Mouse (Mus musculus): ENCODE measurements around the gene Frat1. TPM values are rescaled to one million over a fixed set of nuclear protein-coding genes. Genes with fewer than 3 reads are reported as not detected.
"Not testable (repeated sequence)": the region's sequence is repeated elsewhere in the genome, so short reads cannot be mapped to it uniquely, and the experiment has no call there.

The Frat1 gene
- polyA plus RNA-seq, 1 experiment, result not detected

DNA sequence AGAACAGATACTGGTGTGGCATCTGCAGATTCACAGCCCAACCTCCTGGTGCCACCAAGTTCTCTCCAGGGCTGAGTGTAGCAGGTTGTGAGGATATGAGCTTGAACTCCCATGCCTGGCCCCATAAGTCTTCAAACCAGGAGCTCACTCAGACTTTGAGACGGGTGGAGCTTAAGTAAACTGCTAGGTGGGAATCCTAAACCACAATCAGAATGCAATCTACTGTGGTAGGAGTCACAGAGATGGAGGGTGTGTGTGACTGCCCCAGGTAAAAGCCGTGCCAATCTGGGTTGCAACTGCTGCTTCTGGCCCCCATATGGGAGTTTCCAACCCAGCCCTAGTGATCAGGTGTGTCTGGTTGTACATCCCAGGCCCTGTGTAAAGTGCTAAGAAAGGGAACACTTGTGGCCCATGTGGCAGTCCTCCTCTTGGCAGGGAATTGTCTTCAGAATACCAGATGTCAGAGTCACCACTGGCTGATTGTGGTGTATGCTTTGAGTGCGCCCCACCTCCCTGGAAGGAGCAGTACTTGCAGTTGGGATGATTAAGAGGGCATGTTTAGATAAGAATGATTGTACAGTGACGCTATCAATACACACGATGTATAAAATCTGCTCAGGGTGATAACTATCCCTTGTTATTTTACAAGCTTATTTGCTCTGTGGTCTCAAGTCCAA is 27.5 kb downstream of the Frat1 start:
- 95% methylated on average over 5 of the region's 5 CpGs for WGBS
- Histone ChIP-seq H3K27ac (ENCODE audit: insufficient read depth, low read depth, low read length) (no peak overlapping the region), H3K4me1 (ENCODE audit: control insufficient read depth, insufficient read depth, low read length) (no peaks in the 10 kb centered on the region), H3K4me3 (ENCODE audit: insufficient read depth, low read depth, low read length) (no peak overlapping the region)
- no peak for TF ChIP-seq CTCF (IDR thresholded peaks at IDR 0.05; ENCODE audit: insufficient read depth, low read depth, low read length)
- no peak for TF ChIP-seq POLR2A (IDR thresholded peaks at IDR 0.05; ENCODE audit: insufficient read depth, low read depth, low read length)

DNA sequence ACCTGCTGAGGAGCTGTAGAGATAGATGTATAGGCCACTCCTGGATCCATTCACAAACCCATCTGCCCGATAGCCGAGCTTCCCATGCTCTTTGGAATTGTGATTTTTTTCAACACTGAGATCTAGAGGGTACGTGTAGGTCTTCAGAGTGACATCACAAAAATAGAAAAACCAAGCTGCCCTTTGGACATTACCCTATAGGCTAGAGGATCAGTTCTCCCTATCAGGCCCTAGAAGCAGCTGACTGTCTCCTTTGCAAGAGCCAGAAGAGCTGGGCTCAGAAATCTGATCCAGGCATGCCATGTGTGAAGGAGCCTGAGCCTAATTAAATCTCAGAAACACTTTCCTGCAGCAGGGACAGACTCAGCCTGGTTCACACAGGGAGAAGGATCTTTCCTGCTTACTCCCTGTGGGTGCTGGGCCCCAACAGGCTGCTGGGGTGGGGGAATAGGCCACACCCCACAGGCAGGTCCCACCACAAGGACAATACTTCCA is 28.1 kb downstream of the Frat1 start:
- Histone ChIP-seq H3K4me1 (ENCODE audit: control insufficient read depth, insufficient read depth, low read length) (no peaks in the 10 kb centered on the region), H3K27ac (ENCODE audit: insufficient read depth, low read depth, low read length) (no peak overlapping the region), H3K4me3 (ENCODE audit: insufficient read depth, low read depth, low read length) (no peak overlapping the region)
- 93% methylated on average over 3 of the region's 3 CpGs for WGBS
- TF ChIP-seq CTCF (IDR thresholded peaks at IDR 0.05; ENCODE audit: insufficient read depth, low read depth, low read length) (no peak), POLR2A (IDR thresholded peaks at IDR 0.05; ENCODE audit: insufficient read depth, low read depth, low read length) (no peak)

DNA sequence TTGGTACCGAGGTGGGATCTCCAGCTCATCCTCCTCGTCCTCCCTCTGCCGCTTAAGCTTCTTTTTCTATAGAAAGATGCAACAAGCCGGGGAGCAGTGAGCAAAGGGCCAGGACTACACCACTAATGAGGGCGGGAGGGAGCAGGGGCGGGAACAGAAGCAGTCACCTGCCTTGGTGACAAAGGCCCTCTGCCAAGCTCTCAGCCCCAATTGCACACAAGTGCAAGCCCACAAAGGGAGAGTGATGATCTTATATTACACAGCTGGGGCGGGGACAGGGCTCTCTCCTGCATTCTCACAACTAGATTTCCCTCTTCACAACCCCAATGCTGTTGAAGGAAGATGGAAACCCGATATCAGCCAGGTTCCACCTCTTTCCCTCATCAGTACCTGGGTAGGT is 36.9 kb downstream of the Frat1 start:
- no peaks in the 10 kb centered on the region; the same call in 1 of the 2 replicates for H3K4me1 ChIP-seq (ENCODE audit: control insufficient read depth, insufficient read depth, low read length)
- 80% methylated on average over 8 of the region's 8 CpGs for whole genome bisulfite sequencing
- TF ChIP-seq CTCF (IDR thresholded peaks at IDR 0.05; ENCODE audit: insufficient read depth, low read depth, low read length) (no peak), POLR2A (IDR thresholded peaks at IDR 0.05; ENCODE audit: insufficient read depth, low read depth, low read length) (no peak)
- no peak overlapping the region for H3K27ac ChIP-seq (ENCODE audit: insufficient read depth, low read depth, low read length)
- no peak overlapping the region for H3K4me3 ChIP-seq (ENCODE audit: insufficient read depth, low read depth, low read length)

DNA sequence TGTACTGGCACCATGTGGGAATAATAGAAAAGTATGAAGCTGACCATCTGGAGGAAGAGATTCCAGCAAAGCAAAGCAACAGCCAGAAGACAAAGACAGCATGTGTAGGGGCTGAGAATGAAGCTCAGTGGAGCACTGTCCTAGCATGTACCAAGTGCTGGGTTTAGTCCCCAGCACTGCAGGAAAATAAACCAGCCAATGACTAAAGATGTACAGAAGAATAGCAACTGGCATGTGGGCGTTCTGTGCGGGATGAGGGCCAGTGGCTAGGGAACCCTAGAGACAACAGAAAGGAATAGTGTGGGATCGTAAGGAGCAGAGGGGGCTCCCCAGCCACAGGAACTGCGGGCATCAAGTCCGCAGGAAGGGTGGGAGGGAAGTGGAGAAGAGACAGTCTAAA is 39.5 kb downstream of the Frat1 start:
- H3K4me1 ChIP-seq (ENCODE audit: control insufficient read depth, insufficient read depth, low read length), result peaks cover 10% of the 10 kb centered on the region
- H3K27ac ChIP-seq (ENCODE audit: insufficient read depth, low read depth, low read length), result no peak overlapping the region
- no peak overlapping the region for H3K4me3 ChIP-seq (ENCODE audit: insufficient read depth, low read depth, low read length)
- 78% methylated on average over 5 of the region's 5 CpGs for WGBS
- no peak for TF ChIP-seq CTCF (IDR thresholded peaks at IDR 0.05; ENCODE audit: insufficient read depth, low read depth, low read length)
- no peak for TF ChIP-seq POLR2A (IDR thresholded peaks at IDR 0.05; ENCODE audit: insufficient read depth, low read depth, low read length)

DNA sequence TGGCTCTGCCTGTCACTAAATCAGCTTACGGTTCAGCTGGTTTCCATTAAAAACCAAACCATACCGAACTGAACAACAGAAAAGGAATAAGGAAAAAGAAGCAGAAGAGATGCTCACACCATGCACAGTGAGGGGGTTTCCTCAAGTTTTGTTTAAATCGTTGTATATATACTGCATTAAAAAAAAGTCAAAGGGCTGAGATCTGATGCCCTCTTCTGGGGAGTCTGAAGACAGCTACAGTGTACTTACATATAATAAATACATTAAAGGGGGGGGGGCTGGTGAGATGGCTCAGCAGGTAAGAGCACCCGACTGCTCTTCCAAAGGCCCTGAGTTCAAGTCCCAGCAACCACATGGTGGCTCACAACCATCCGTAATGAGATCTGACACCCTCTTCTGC is 40.2 kb downstream of the Frat1 start:
- H3K4me3 ChIP-seq (ENCODE audit: insufficient read depth, low read depth, low read length); H3K27ac ChIP-seq (ENCODE audit: insufficient read depth, low read depth, low read length): not testable (repeated sequence)
- peaks cover 10% of the 10 kb centered on the region for H3K4me1 ChIP-seq (ENCODE audit: control insufficient read depth, insufficient read depth, low read length)
- WGBS, result 43% methylated on average over 5 of the region's 5 CpGs

DNA sequence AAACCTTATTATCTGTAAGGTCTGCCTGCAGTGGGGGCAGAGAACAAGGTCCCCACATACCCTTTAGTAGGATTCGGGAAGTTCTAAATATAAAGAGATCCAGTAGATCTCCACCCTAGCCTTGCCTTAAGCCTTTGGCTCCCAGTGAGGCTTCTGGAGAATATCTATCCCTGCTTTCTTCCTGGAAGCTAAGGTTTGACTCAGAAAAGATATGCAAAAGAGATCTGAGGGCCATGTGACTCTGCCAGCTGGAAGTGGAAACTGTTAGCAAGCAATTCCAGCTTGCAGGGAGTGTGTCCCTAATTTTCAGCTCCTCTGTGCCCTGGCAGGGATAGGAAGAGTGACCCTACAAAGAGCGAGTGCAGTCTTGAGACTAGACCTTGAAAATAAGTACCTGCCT is 42.5 kb downstream of the Frat1 start:
- TF ChIP-seq POLR2A (IDR thresholded peaks at IDR 0.05; ENCODE audit: insufficient read depth, low read depth, low read length), result no peak
- no peak for TF ChIP-seq CTCF (IDR thresholded peaks at IDR 0.05; ENCODE audit: insufficient read depth, low read depth, low read length)
- H3K4me3 ChIP-seq (ENCODE audit: insufficient read depth, low read depth, low read length), result no peak overlapping the region
- WGBS, result 59% methylated on average over 2 of the region's 2 CpGs
- peak overlapping the region; percentile 48; the same call in 1 of the 2 replicates for H3K27ac ChIP-seq (ENCODE audit: insufficient read depth, low read depth, low read length)
- peaks cover 10% of the 10 kb centered on the region for H3K4me1 ChIP-seq (ENCODE audit: control insufficient read depth, insufficient read depth, low read length)

DNA sequence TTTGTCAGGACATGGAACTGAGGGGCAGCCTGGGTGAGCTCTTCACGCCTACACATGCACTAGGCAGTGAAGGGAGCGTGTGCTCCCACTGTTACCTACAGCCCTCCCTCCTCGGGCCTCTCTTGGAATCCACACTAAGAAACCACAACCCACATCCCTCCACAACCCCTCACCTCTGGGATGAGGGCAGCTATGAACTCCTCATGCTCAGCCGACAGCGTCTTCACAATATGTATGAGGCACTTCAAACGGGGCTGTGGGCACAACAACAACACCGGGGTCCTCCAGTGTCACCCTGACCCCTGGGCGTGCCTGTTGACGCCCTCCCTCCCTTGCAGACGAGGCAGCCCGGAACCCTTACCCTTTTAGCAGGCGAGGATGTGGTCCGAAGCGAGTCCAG is 44.6 kb downstream of the Frat1 start:
- Histone ChIP-seq H3K4me1 (ENCODE audit: control insufficient read depth, insufficient read depth, low read length) (peaks cover 10% of the 10 kb centered on the region), H3K4me3 (ENCODE audit: insufficient read depth, low read depth, low read length) (no peak overlapping the region), H3K27ac (ENCODE audit: insufficient read depth, low read depth, low read length) (no peak overlapping the region)
- 95% methylated on average over 14 of the region's 14 CpGs for WGBS
- TF ChIP-seq CTCF (IDR thresholded peaks at IDR 0.05; ENCODE audit: insufficient read depth, low read depth, low read length) (no peak), POLR2A (IDR thresholded peaks at IDR 0.05; ENCODE audit: insufficient read depth, low read depth, low read length) (no peak)

DNA sequence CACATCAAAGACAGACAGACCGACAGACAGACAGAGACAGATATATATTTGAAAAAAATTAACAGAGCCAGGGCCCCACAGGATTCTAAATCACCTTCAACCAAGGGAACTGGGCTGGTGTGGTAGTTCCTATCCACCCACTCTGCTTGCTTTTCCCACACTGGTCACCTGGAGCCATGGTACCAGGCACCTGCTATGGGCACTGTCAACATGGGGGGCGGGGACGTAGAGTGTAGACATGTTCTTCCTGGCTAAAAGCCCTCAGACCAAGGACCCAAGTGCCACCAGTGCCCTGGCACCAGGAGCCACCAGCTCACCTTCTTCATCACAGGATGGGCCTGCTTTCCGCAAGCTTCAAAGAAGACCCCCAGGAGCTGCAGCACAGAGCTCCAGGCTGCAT is 52.1 kb downstream of the Frat1 start:
- WGBS, result 99% methylated on average over 4 of the region's 4 CpGs
- no peak for TF ChIP-seq CTCF (IDR thresholded peaks at IDR 0.05; ENCODE audit: insufficient read depth, low read depth, low read length)
- TF ChIP-seq POLR2A (IDR thresholded peaks at IDR 0.05; ENCODE audit: insufficient read depth, low read depth, low read length), result no peak
- Histone ChIP-seq H3K4me1 (ENCODE audit: control insufficient read depth, insufficient read depth, low read length) (no peaks in the 10 kb centered on the region), H3K4me3 (ENCODE audit: insufficient read depth, low read depth, low read length) (no peak overlapping the region), H3K27ac (ENCODE audit: insufficient read depth, low read depth, low read length) (no peak overlapping the region)

Other genes with a start within 250 kb of the Frat1 start
- gene Gm340, start 247.6 kb upstream of the Frat1 start, polyA plus RNA-seq (2012; ENCODE audit: insufficient read depth, insufficient read length, low replicate concordance, missing spikeins), result not detected in 2 replicates
- not detected in 2 replicates for gene Slit1, start 86.3 kb upstream of the Frat1 start, polyA plus RNA-seq (2012; ENCODE audit: insufficient read depth, insufficient read length, low replicate concordance, missing spikeins)
- not detected in 2 replicates for gene Arhgap19, start 27.9 kb upstream of the Frat1 start, polyA plus RNA-seq (2012; ENCODE audit: insufficient read depth, insufficient read length, low replicate concordance, missing spikeins)
- gene Frat2, start 18.2 kb downstream of the Frat1 start, polyA plus RNA-seq (2012; ENCODE audit: insufficient read depth, insufficient read length, low replicate concordance, missing spikeins), result not detected in 2 replicates
- not detected in 2 replicates for gene Rrp12, start 66.2 kb downstream of the Frat1 start, polyA plus RNA-seq (2012; ENCODE audit: insufficient read depth, insufficient read length, low replicate concordance, missing spikeins)
- gene Pgam1, start 82.0 kb downstream of the Frat1 start, polyA plus RNA-seq (2012; ENCODE audit: insufficient read depth, insufficient read length, low replicate concordance, missing spikeins), result 261 and 289 TPM in 2 replicates
- not detected in 2 replicates for gene Exosc1, start 103.5 kb downstream of the Frat1 start, polyA plus RNA-seq (2012; ENCODE audit: insufficient read depth, insufficient read length, low replicate concordance, missing spikeins)
- not detected in 2 replicates for gene Zdhhc16, start 103.5 kb downstream of the Frat1 start, polyA plus RNA-seq (2012; ENCODE audit: insufficient read depth, insufficient read length, low replicate concordance, missing spikeins)
- gene Mms19, start 151.2 kb downstream of the Frat1 start, polyA plus RNA-seq (2012; ENCODE audit: insufficient read depth, insufficient read length, low replicate concordance, missing spikeins), result not detected in 2 replicates
- gene Ubtd1, start 151.8 kb downstream of the Frat1 start, polyA plus RNA-seq (2012; ENCODE audit: insufficient read depth, insufficient read length, low replicate concordance, missing spikeins), result not detected in 2 replicates
- not detected in 2 replicates for gene Ankrd2, start 206.0 kb downstream of the Frat1 start, polyA plus RNA-seq (2012; ENCODE audit: insufficient read depth, insufficient read length, low replicate concordance, missing spikeins)
- gene Hoga1, start 215.6 kb downstream of the Frat1 start, polyA plus RNA-seq (2012; ENCODE audit: insufficient read depth, insufficient read length, low replicate concordance, missing spikeins), result not detected in 2 replicates
- not detected in 2 replicates for gene 4933411K16Rik, start 222.3 kb downstream of the Frat1 start, polyA plus RNA-seq (2012; ENCODE audit: insufficient read depth, insufficient read length, low replicate concordance, missing spikeins)